Mouse (Mus musculus) embryonic facial prominence, embryonic 14.5 days (tissue): ENCODE data around the gene Itgb2. TPM values are rescaled to one million over a fixed set of nuclear protein-coding genes. Genes with fewer than 3 reads are reported as not detected.

ENCODE experiments used
- ATAC-seq: fragments of 200-750 bp; cut with Nextera tagmentation; 2 replicates; pipeline ENCODE4 v1.8.0; 2017; ENCODE audit warnings: low read depth, moderate number of reproducible peaks, moderate TSS enrichment
- DNase-seq: peaks from one replicate; pipeline ENCODE4 v3.0.0-alpha.2; 2015; ENCODE audit warnings: low spot score
- H3K27ac ChIP-seq: fragments of 300-500 bp; sonication (generic); replicated peaks from 2 replicates; pipeline ENCODE4 v1.5.1; 2014; ENCODE audit warnings: low read depth, mild to moderate bottlenecking, low read length, moderate library complexity
- H3K27me3 ChIP-seq: fragments of 300-500 bp; sonication (generic); replicated peaks from 2 replicates; pipeline ENCODE4 v1.6.1; 2014; ENCODE audit warnings: low read length; ENCODE audit not compliant: control insufficient read depth, insufficient read depth
- H3K36me3 ChIP-seq: fragments of 300-500 bp; sonication (generic); 2 replicates; pipeline ENCODE4 v1.6.1; 2014; ENCODE audit warnings: low read length, mixed read lengths; ENCODE audit not compliant: control insufficient read depth, insufficient read depth
- H3K4me1 ChIP-seq: fragments of 300-500 bp; sonication (generic); 2 replicates; pipeline ENCODE4 v1.6.1; 2014; ENCODE audit warnings: antibody characterized with exemption, low read length; ENCODE audit not compliant: control insufficient read depth, insufficient read depth
- H3K4me2 ChIP-seq: fragments of 300-500 bp; sonication (generic); 2 replicates; pipeline ENCODE4 v1.6.1; 2014; ENCODE audit warnings: low read depth, mild to moderate bottlenecking, low read length, moderate library complexity, mixed read lengths
- H3K4me3 ChIP-seq: fragments of 300-500 bp; sonication (generic); 2 replicates; pipeline ENCODE4 v1.5.1; 2014; ENCODE audit warnings: low read depth, mild to moderate bottlenecking, low read length
- H3K9ac ChIP-seq: fragments of 300-500 bp; sonication (generic); 2 replicates; pipeline ENCODE4 v1.6.1; 2014; ENCODE audit warnings: low read depth, mild to moderate bottlenecking, low read length, moderate library complexity, mixed read lengths
- H3K9me3 ChIP-seq: fragments of 300-500 bp; sonication (generic); 2 replicates; pipeline ENCODE4 v1.6.1; 2016; ENCODE audit warnings: low read length; ENCODE audit not compliant: control insufficient read depth
- WGBS: fragments of 180-500 bp; shearing (Covaris S2); extraction: QIAGEN DNeasy Blood & Tissue Kit; methylation state at CpG from one replicate; pipeline ENCODE4 v1.1.7; 2014; 5-methylcytosine and 5-hydroxymethylcytosine counted together
- polyA plus RNA-seq: library from polyadenylated mRNA; unstranded; fragments of >200 nt; fragmentation: Nextera tagmentation; extraction: Ambion mirVana; gene quantifications from 2 replicates; pipeline ENCODE4 v1.2.1, GENCODE M21; 2014

Gene Itgb2
- polyA plus RNA-seq, 1 experiment from 2014 or later, result 3.0 TPM

DNA sequence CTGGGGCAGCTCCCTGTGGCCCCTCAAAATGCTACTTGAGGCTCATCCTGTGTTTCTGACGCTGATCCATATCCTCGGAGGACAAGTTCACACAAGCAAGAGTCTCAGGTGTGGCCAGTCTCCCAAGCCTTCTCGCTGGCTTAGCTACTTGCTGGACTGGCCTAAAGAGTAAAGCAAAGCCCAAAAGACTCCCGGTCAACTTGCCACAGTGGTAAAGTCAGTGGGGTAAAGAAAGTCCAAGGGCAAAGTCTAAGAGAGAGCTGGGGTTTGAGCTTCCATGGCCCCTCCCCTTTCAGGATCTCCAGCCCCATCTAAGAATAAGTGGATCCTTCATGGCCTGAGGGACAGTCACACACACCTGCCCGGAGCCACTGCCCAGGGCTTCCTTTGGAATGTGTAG, 22.1 kb downstream of the Itgb2 start:
- Histone ChIP-seq H3K27me3 (no peaks in the 10 kb centered on the region), H3K4me3 (no peak overlapping the region), H3K36me3 (no peaks in the 10 kb centered on the region), H3K9ac (no peak overlapping the region), H3K9me3 (no peaks in the 10 kb centered on the region), H3K27ac (no peak overlapping the region), H3K4me2 (no peak overlapping the region), H3K4me1 (no peaks in the 10 kb centered on the region)
- DNase-seq (no peak), ATAC-seq (no peak)
- 80% methylated on average over 5 of the region's 5 CpGs for WGBS

DNA sequence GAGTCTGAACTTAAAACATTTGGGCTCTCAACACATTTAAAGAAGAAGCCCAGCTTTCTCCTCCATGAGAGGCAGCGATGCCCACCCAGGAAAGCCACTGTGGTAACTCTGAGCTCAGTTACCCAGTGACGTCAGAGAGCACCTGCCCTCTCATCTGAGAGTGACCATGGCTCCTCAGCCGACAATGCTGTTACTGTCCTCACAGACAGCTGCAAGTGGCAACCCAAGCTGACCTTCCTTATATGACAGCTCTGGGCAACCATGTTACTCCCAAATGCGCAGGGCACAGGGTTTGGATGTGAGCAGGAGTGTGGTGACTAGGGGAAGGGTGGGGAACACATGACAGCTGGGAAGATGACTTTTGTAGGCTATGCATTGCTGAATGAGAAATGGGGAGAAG, 23.2 kb downstream of the Itgb2 start:
- Histone ChIP-seq H3K4me3 (no peak overlapping the region), H3K36me3 (no peaks in the 10 kb centered on the region), H3K9me3 (no peaks in the 10 kb centered on the region), H3K27me3 (no peaks in the 10 kb centered on the region), H3K27ac (no peak overlapping the region), H3K4me1 (no peaks in the 10 kb centered on the region), H3K4me2 (no peak overlapping the region), H3K9ac (no peak overlapping the region)
- no peak for DNase-seq
- no peak for ATAC-seq
- 79% methylated on average over 4 of the region's 4 CpGs for WGBS

GRCm38 (mm10) chr10:77554918-77555317, 24.9 kb downstream of the Itgb2 start:
- 76% methylated on average over 4 of the region's 4 CpGs for WGBS
- H3K36me3 ChIP-seq, result no peaks in the 10 kb centered on the region
- DNase-seq (no peak), ATAC-seq (no peak)
- H3K4me2 ChIP-seq, result no peak overlapping the region
- no peaks in the 10 kb centered on the region for H3K9me3 ChIP-seq
- no peak overlapping the region for H3K4me3 ChIP-seq
- no peaks in the 10 kb centered on the region for H3K4me1 ChIP-seq
- no peaks in the 10 kb centered on the region for H3K27me3 ChIP-seq
- no peak overlapping the region for H3K27ac ChIP-seq
- no peak overlapping the region for H3K9ac ChIP-seq

- no peaks in the 10 kb centered on the region for H3K9me3 ChIP-seq
- no peak overlapping the region for H3K4me2 ChIP-seq
- H3K4me1 ChIP-seq, result no peaks in the 10 kb centered on the region
- no peak overlapping the region for H3K4me3 ChIP-seq
- H3K27ac ChIP-seq, result no peak overlapping the region
- 87% methylated on average over 7 of the region's 7 CpGs for WGBS
- H3K9ac ChIP-seq, result no peak overlapping the region
- ATAC-seq (no peak), DNase-seq (no peak)
- H3K27me3 ChIP-seq, result no peaks in the 10 kb centered on the region
- H3K36me3 ChIP-seq, result no peaks in the 10 kb centered on the region
Measured at GRCm38 (mm10) chr10:77556631-77557030, 26.6 kb downstream of the Itgb2 start.

DNA sequence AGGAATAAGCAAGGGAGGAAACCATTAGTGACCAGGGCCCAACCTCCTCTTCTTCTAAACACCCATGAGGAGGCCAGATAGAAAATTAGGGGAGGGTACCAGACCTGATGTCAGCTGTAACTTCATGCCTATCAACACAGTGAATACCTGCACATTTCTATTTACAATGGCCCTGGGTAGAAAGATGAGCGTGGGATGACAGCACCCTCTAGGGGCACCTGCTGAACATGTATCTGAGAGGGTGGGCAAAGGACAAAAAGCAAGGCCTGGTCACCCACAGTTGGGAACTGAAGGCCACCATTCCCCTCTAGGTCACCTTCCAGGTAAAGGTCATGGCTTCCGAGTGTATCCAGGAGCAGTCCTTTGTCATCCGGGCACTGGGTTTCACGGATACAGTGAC, 27.6 kb downstream of the Itgb2 start:
- no peak for DNase-seq
- Histone ChIP-seq H3K9me3 (no peaks in the 10 kb centered on the region), H3K36me3 (no peaks in the 10 kb centered on the region), H3K27ac (no peak overlapping the region), H3K4me1 (no peaks in the 10 kb centered on the region), H3K4me3 (no peak overlapping the region), H3K27me3 (no peaks in the 10 kb centered on the region), H3K4me2 (no peak overlapping the region), H3K9ac (no peak overlapping the region)
- WGBS, result 91% methylated on average over 4 of the region's 4 CpGs
- no peak for ATAC-seq

DNA sequence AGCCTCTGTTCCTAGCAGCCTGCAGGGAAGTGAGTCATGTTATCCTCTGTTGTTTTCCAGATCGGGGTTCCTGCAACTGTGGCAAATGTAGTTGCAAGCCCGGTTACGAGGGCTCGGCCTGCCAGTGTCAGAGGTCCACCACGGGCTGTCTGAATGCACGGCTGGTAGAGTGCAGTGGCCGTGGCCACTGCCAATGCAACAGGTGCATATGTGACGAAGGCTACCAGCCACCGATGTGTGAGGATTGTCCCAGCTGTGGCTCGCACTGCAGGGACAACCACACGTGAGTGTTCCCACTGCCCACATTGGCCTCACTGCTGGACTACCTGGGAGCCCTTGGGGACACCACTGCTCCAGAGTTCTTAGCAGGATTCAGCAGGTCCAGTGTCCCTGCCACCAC, 30.0 kb downstream of the Itgb2 start:
- no peak overlapping the region for H3K4me3 ChIP-seq
- ATAC-seq (no peak), DNase-seq (no peak)
- no peak overlapping the region for H3K27ac ChIP-seq
- no peaks in the 10 kb centered on the region for H3K4me1 ChIP-seq
- no peak overlapping the region for H3K4me2 ChIP-seq
- H3K27me3 ChIP-seq, result no peaks in the 10 kb centered on the region
- no peak overlapping the region for H3K9ac ChIP-seq
- H3K36me3 ChIP-seq, result no peaks in the 10 kb centered on the region
- WGBS, result 83% methylated on average over 11 of the region's 11 CpGs
- H3K9me3 ChIP-seq, result no peaks in the 10 kb centered on the region

DNA sequence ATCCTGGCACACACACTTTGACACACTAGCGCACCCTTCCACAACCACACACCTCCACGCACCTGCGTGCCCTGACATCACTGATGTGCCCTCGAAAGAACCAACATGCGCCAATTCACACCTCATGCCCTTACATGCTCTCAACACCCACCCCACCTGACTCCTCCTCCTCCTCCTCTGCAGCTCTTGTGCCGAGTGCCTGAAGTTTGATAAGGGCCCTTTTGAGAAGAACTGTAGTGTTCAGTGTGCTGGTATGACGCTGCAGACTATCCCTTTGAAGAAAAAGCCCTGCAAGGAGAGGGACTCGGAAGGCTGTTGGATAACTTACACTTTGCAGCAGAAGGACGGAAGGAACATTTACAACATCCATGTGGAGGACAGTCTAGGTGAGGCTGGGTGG, 30.8 kb downstream of the Itgb2 start:
- H3K27me3 ChIP-seq, result no peaks in the 10 kb centered on the region
- H3K36me3 ChIP-seq, result no peaks in the 10 kb centered on the region
- 87% methylated on average over 9 of the region's 9 CpGs for WGBS
- no peak overlapping the region for H3K4me3 ChIP-seq
- DNase-seq, result no peak
- H3K27ac ChIP-seq, result no peak overlapping the region
- no peak overlapping the region for H3K4me2 ChIP-seq
- no peaks in the 10 kb centered on the region for H3K4me1 ChIP-seq
- H3K9ac ChIP-seq, result no peak overlapping the region
- H3K9me3 ChIP-seq, result no peaks in the 10 kb centered on the region
- no peak for ATAC-seq

DNA sequence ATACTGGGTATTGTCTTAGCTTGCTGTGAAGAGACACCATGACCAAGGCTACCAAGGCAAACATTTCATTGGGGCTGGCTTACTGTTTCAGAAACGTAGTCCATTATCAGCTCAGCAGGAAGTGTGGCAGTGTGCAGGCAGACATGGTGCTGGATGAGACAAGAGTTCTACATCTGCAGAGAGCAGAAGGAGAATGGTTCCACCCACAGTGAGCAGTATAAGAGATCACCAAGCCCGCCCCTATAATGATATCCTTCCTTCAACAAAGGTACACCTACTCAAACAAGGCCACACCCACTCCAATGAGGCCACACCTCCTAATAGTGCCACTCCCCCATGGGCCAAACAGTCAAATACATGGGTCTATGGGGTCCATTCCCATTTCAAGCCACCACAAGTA, 31.5 kb downstream of the Itgb2 start:
- H3K4me2 ChIP-seq, result no peak overlapping the region
- H3K9me3 ChIP-seq, result no peaks in the 10 kb centered on the region
- no peaks in the 10 kb centered on the region for H3K27me3 ChIP-seq
- no peak overlapping the region for H3K27ac ChIP-seq
- ATAC-seq, result no peak
- H3K9ac ChIP-seq, result no peak overlapping the region
- DNase-seq, result no peak
- H3K36me3 ChIP-seq, result no peaks in the 10 kb centered on the region
- no peaks in the 10 kb centered on the region for H3K4me1 ChIP-seq
- WGBS, result 75% methylated on average over 2 of the region's 2 CpGs
- H3K4me3 ChIP-seq, result no peak overlapping the region

- no peak for ATAC-seq
- 72% methylated on average over 8 of the region's 8 CpGs for WGBS
Measured at GRCm38 (mm10) chr10:77565005-77565404, 35.0 kb downstream of the Itgb2 start.

More at GRCm38 (mm10) chr10:77565005-77565404, 35.0 kb downstream of the Itgb2 start:
- no peak for DNase-seq
- H3K36me3 ChIP-seq, result no peaks in the 10 kb centered on the region
- no peaks in the 10 kb centered on the region for H3K4me1 ChIP-seq
- H3K27me3 ChIP-seq, result no peaks in the 10 kb centered on the region
- H3K27ac ChIP-seq, result no peak overlapping the region
- H3K4me2 ChIP-seq, result no peak overlapping the region
- no peak overlapping the region for H3K4me3 ChIP-seq
- H3K9ac ChIP-seq, result no peak overlapping the region
- H3K9me3 ChIP-seq, result no peaks in the 10 kb centered on the region
